Mouse (Mus musculus) kidney, adult 2 months (tissue): Measurements from ENCODE around the gene Htra2.

Source experiments
- CTCF ChIP-seq: fragments of 200-500 bp; conservative IDR thresholded peaks from 2 replicates; pipeline ENCODE4 v1.5.1; 2011; ENCODE audit warnings: low read depth, mild to moderate bottlenecking, control low read depth, low read length, moderate library complexity, mixed read lengths; ENCODE audit not compliant: insufficient read depth, insufficient read length
- POLR2A ChIP-seq: fragments of 200-500 bp; IDR thresholded peaks from one replicate; pipeline ENCODE4 v1.6.1; 2011; ENCODE audit warnings: low read depth, low read length, control low read depth

GRCm38 (mm10) chr6:83040601-83041000 is 14.5 kb downstream of the Htra2 start:
- TF ChIP-seq CTCF: no peak
- TF ChIP-seq POLR2A: no peak
